Comparison of ENCODE assay signal across 9 mouse cellular contexts in the genomic region with DNA sequence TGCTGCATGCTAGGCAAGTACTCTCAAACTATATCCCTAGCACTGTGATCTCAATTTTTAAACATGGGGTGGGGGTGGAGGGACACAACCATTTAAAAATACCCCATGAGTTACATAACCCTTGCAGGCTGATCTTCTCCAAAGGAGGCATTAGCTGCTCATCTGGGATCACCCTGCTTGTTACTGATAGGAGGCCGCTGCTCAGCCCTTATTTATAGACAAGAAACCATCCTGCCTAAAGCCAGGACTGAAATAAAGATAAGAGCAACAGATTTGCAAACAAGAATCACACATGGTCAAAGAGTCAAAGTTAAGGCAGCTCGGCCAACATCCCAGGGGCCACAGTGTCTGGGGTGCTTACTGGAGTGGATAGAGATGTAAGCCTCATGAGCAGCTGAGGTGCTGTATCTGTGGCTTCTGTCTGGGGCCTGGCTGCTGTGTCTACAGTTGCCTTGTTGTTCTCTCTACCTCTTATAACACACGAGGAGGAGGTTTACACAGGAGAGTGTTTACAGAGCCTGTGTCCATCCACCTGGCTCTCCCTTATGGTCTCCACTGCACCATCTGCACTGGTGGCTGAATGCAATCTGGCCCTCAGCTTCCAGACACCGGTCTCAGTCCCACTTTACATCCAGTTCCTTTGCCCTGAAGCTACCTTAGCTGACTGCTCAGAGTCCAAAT. TPM values are rescaled to one million over a fixed set of nuclear protein-coding genes. Genes with fewer than 3 reads are reported as not detected.
A peak's percentile ranks its signal among the peaks of the same experiment; 100 is the strongest.
DNase-seq lines count a peak whose midpoint lies in the region; ATAC-seq lines count a peak whose summit lies in the region.
"Had no signal": no experiment of that assay in that cellular context is flagged by ENCODE, and none has a peak within 500 bp of the region (broad histone marks: within the 10 kb centered on the region; RNA-seq: fewer than 3 reads in every experiment).

No protein-coding gene starts in this region.

- 32% methylated on average over 4 of the region's 4 CpGs for WGBS in heart, embryonic 11.5 days (ENCODE audit: insufficient replicate concordance)
- WGBS in heart, embryonic 16.5 days = 27% methylated on average over 4 of the region's 4 CpGs
- 22% methylated on average over 4 of the region's 4 CpGs for WGBS in liver, embryonic 12.5 days (ENCODE audit: insufficient replicate concordance)
- 75% methylated on average over 4 of the region's 4 CpGs for WGBS in midbrain, embryonic 14.5 days

- no peaks in the 10 kb centered on the region for H3K36me3 ChIP-seq in heart, embryonic 11.5 days (ENCODE audit: control insufficient read depth, insufficient read depth, low read length)
- H3K36me3 ChIP-seq in heart, embryonic 16.5 days (ENCODE audit: control insufficient read depth, insufficient read depth) = no peaks in the 10 kb centered on the region
- 0 out of 2 replicates have a peak, but pooled peaks cover 2% of the 10 kb centered on the region for H3K36me3 ChIP-seq in liver, embryonic 12.5 days
- no peaks in the 10 kb centered on the region for H3K36me3 ChIP-seq in midbrain, embryonic 14.5 days (ENCODE audit: control insufficient read depth, insufficient read depth, low read length)

- H3K4me3 ChIP-seq in heart, embryonic 11.5 days (ENCODE audit: low read depth, low read length) = no peak overlapping the region
- H3K4me3 ChIP-seq in heart, embryonic 16.5 days (ENCODE audit: low read length) = no peak overlapping the region
- no peak overlapping the region for H3K4me3 ChIP-seq in liver, embryonic 12.5 days
- no peak overlapping the region for H3K4me3 ChIP-seq in midbrain, embryonic 14.5 days (replicated peaks; ENCODE audit: low read depth, low read length)

- 0 out of 2 replicates have a peak, but pooled peaks have one; percentile 50 for ATAC-seq in heart, embryonic 11.5 days (replicated peaks; ENCODE audit: insufficient number of reproducible peaks, low FRiP score, low TSS enrichment)
- no peak for ATAC-seq in heart, embryonic 16.5 days (replicated peaks; ENCODE audit: extremely low read depth, insufficient read depth, low FRiP score)
- ATAC-seq in liver, embryonic 12.5 days = peak; percentile 74
- no peak for ATAC-seq in midbrain, embryonic 14.5 days (ENCODE audit: low FRiP score, low TSS enrichment)

- H3K4me1 ChIP-seq in heart, embryonic 11.5 days (ENCODE audit: control insufficient read depth, insufficient read depth, low read length) = peaks cover 23% of the 10 kb centered on the region
- H3K4me1 ChIP-seq in heart, embryonic 16.5 days (ENCODE audit: control insufficient read depth, insufficient read depth, low read length) = peaks cover 30% of the 10 kb centered on the region
- peaks cover 60% of the 10 kb centered on the region for H3K4me1 ChIP-seq in liver, embryonic 12.5 days
- no peaks in the 10 kb centered on the region for H3K4me1 ChIP-seq in midbrain, embryonic 14.5 days (ENCODE audit: control insufficient read depth, insufficient read depth, low read length)

- peak overlapping the region; percentile 16; the same call in 1 of the 2 replicates for H3K4me2 ChIP-seq in heart, embryonic 11.5 days
- H3K4me2 ChIP-seq in heart, embryonic 16.5 days (ENCODE audit: low read depth, low read length) = no peak overlapping the region
- 0 out of 2 replicates have a peak overlapping the region, but pooled peaks have one; percentile 7 for H3K4me2 ChIP-seq in liver, embryonic 12.5 days
- no peak overlapping the region for H3K4me2 ChIP-seq in midbrain, embryonic 14.5 days (ENCODE audit: low read length)

- no peak overlapping the region for H3K9ac ChIP-seq in heart, embryonic 11.5 days (ENCODE audit: low read depth, low read length)
- H3K9ac ChIP-seq in heart, embryonic 16.5 days (ENCODE audit: low read length) = 0 out of 2 replicates have a peak overlapping the region, but pooled peaks have one; percentile 7
- no peak overlapping the region for H3K9ac ChIP-seq in liver, embryonic 12.5 days
- no peak overlapping the region for H3K9ac ChIP-seq in midbrain, embryonic 14.5 days (replicated peaks; ENCODE audit: low read length)

- H3K27ac ChIP-seq in heart, embryonic 11.5 days (ENCODE audit: low read depth, low read length) = peak overlapping the region; percentile 72
- H3K27ac ChIP-seq in heart, embryonic 16.5 days (ENCODE audit: low read length) = peak overlapping the region; percentile 68
- H3K27ac ChIP-seq in liver, embryonic 12.5 days = peak overlapping the region; percentile 56
- H3K27ac ChIP-seq in midbrain, embryonic 14.5 days (replicated peaks; ENCODE audit: low read depth, low read length) = no peak overlapping the region

- DNase-seq in heart, postnatal 4 days = no peak
- peak; percentile 22 for DNase-seq in c-Kit-positive CD71-positive TER-119-negative erythroid progenitor cells, embryonic 14.5 days (ENCODE audit: low read depth)
- no peak for DNase-seq in spleen, adult 18-20 months
- DNase-seq in layer of hippocampus, adult 18-20 months (ENCODE audit: low spot score in 2 of 2) = no peak
- DNase-seq in midbrain, embryonic 14.5 days = no peak
- DNase-seq: right cerebral cortex, adult 18-20 months had no signal

- no peaks in the 10 kb centered on the region for H3K9me3 ChIP-seq in heart, embryonic 11.5 days (replicated peaks; ENCODE audit: control insufficient read depth, low read length)
- no peaks in the 10 kb centered on the region for H3K9me3 ChIP-seq in heart, embryonic 16.5 days (replicated peaks; ENCODE audit: control insufficient read depth, low read length)
- no peaks in the 10 kb centered on the region for H3K9me3 ChIP-seq in liver, embryonic 12.5 days (replicated peaks)
- no peaks in the 10 kb centered on the region for H3K9me3 ChIP-seq in midbrain, embryonic 14.5 days (ENCODE audit: control insufficient read depth, low read length)

- no peaks in the 10 kb centered on the region for H3K27me3 ChIP-seq in heart, embryonic 11.5 days (ENCODE audit: control insufficient read depth, insufficient read depth, low read length)
- H3K27me3 ChIP-seq in heart, embryonic 16.5 days (ENCODE audit: control insufficient read depth, insufficient read depth, low read length) = no peaks in the 10 kb centered on the region
- H3K27me3 ChIP-seq in liver, embryonic 12.5 days (replicated peaks) = no peaks in the 10 kb centered on the region
- H3K27me3 ChIP-seq in midbrain, embryonic 14.5 days (ENCODE audit: control insufficient read depth, insufficient read depth, low read length) = no peaks in the 10 kb centered on the region

RNA-seq across cellular contexts. Expression of gene Cdc14b, which starts 38.0 kb away (rescaled TPM):
- polyA plus RNA-seq in heart, embryonic 11.5 days (2014; fragmentation: Nextera tagmentation; extraction: Ambion mirVana) = 21.6 and 29.5 TPM in 2 replicates
- 10 to 100 TPM; 10.8 to 11.4 TPM for total RNA-seq in heart, postnatal 4 days (2021)
- polyA plus RNA-seq in heart, embryonic 16.5 days (2015; fragmentation: Nextera tagmentation; extraction: Ambion mirVana) = 11.7 and 15.5 TPM in 2 replicates
- polyA plus RNA-seq in liver, embryonic 12.5 days (2016; fragmentation: Nextera tagmentation; extraction: Ambion mirVana) = 9.5 and 10.7 TPM in 2 replicates
- 10 to 100 TPM; 11.2 to 13.1 TPM for total RNA-seq in layer of hippocampus, adult 18-20 months (2021)
- polyA plus RNA-seq in midbrain, embryonic 14.5 days (2014; fragmentation: Nextera tagmentation; extraction: Ambion mirVana) = 1.9 and 3.7 TPM in 2 replicates

Comparison
In these comparisons a context has a peak if more than half of its experiments do, and no peak if none do; other contexts are left out.
1. ATAC-seq: peak in heart, embryonic 11.5 days (single experiment) and liver, embryonic 12.5 days (single experiment); none in heart, embryonic 16.5 days (single experiment) and midbrain, embryonic 14.5 days (single experiment).
2. H3K4me2 ChIP-seq: peak in heart, embryonic 11.5 days (single experiment) and liver, embryonic 12.5 days (single experiment); none in heart, embryonic 16.5 days (single experiment) and midbrain, embryonic 14.5 days (single experiment).